Mouse (Mus musculus): ENCODE measurements around the gene Prss36.

DNA sequence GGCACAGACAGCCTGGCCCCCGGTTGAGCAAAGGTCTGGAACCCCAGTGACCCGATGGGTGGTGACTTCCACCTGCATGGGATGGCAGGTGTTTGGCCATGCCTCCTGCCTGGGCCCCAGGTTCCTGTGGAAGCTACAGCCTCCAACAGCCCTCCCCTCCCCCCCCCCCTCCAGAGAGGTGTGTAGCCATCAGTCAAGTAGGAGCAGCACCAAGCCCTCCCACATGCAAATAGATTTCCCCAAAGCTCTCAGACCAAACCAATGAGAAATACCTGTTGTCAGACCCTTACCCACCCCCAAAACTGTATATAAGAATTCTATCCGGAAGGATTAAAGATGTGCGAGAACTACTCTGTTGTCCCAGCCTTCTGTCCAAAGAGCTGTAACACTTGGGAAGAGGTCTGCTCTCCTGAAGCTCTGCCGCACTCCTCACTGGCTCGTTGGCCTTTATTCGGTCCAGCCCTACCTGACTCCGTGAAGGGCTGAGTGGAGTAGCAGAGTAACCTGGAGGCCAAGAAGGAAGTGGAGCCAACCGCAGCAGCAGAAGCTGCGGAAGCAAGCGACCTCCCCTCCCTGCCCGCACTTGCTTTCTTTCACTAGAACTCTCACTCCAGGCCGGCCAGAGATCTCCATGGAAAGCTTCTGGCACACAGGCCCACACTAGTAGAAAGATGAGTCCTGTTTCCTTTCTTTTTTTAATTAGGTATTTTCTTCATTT, 6.5 kb upstream of the Prss36 start:
- TF ChIP-seq CTCF (IDR thresholded peaks at IDR 0.05; ENCODE audit: low read depth, low read length) (no peak), POLR2A (IDR thresholded peaks at IDR 0.05; ENCODE audit: extremely low read depth, insufficient read depth, low read length) (no peak)
